Mouse (Mus musculus) testis, adult 2 months (tissue): ENCODE results near the gene Tln2. TPM values are rescaled to one million over a fixed set of nuclear protein-coding genes. Genes with fewer than 3 reads are reported as not detected.

Experiments
- H3K27ac ChIP-seq: fragments of 200-500 bp; 2 replicates; pipeline ENCODE4 v1.5.1; 2012; ENCODE audit warnings: low read depth, low read length; ENCODE audit not compliant: control insufficient read depth, insufficient read depth
- H3K27me3 ChIP-seq: fragments of 200-500 bp; 2 replicates; pipeline ENCODE4 v1.6.1; 2012; ENCODE audit warnings: mild to moderate bottlenecking, low read length, moderate library complexity; ENCODE audit not compliant: control insufficient read depth, insufficient read depth
- H3K36me3 ChIP-seq: fragments of 200-500 bp; 2 replicates; pipeline ENCODE4 v1.6.1; 2012; ENCODE audit warnings: mild to moderate bottlenecking, low read length; ENCODE audit not compliant: control insufficient read depth, insufficient read depth
- H3K4me1 ChIP-seq: fragments of 200-500 bp; 2 replicates; pipeline ENCODE4 v1.6.1; 2012; ENCODE audit warnings: low read length; ENCODE audit not compliant: control insufficient read depth, insufficient read depth
- H3K4me3 ChIP-seq: fragments of 200-500 bp; 2 replicates; pipeline ENCODE4 v1.5.1; 2012; ENCODE audit warnings: low read depth, mild to moderate bottlenecking, low read length, moderate library complexity, mixed read lengths; ENCODE audit not compliant: control insufficient read depth
- CTCF ChIP-seq: fragments of 200-500 bp; IDR thresholded peaks from 2 replicates; pipeline ENCODE4 v1.5.1; 2012; ENCODE audit warnings: low read depth, mild to moderate bottlenecking, inconsistent platforms, low read length, moderate library complexity; ENCODE audit not compliant: control insufficient read depth, insufficient read depth, insufficient replicate concordance
- POLR2A ChIP-seq: fragments of 200-500 bp; IDR thresholded peaks from 2 replicates; pipeline ENCODE4 v1.6.1; 2012; ENCODE audit warnings: low read depth, mild to moderate bottlenecking, inconsistent platforms, low read length, moderate library complexity; ENCODE audit not compliant: control insufficient read depth
- polyA plus RNA-seq: library from polyadenylated mRNA; depleted of rRNA; stranded (reverse); fragments of >200 nt; gene quantifications from 2 replicates; pipeline ENCODE4 v1.2.3, GENCODE M21; 2012

Tln2 gene
- polyA plus RNA-seq, 1 experiment = 89.6 TPM

- Histone ChIP-seq H3K4me3 (no peak overlapping the region), H3K36me3 (no peaks in the 10 kb centered on the region), H3K27me3 (no peaks in the 10 kb centered on the region), H3K27ac (no peak overlapping the region), H3K4me1 (no peaks in the 10 kb centered on the region)
- TF ChIP-seq POLR2A = no peak
- no peak for TF ChIP-seq CTCF
Measured at GRCm38 (mm10) chr9:67541948-67542347, 17.6 kb downstream of the Tln2 start.

- no peaks in the 10 kb centered on the region for H3K27me3 ChIP-seq
- no peak overlapping the region for H3K4me3 ChIP-seq
- H3K4me1 ChIP-seq = no peaks in the 10 kb centered on the region
- TF ChIP-seq CTCF (no peak), POLR2A (no peak)
- no peaks in the 10 kb centered on the region for H3K36me3 ChIP-seq
- H3K27ac ChIP-seq = no peak overlapping the region
Measured at GRCm38 (mm10) chr9:67539776-67540706, 19.5 kb downstream of the Tln2 start.

GRCm38 (mm10) chr9:67534420-67534819, 25.1 kb downstream of the Tln2 start:
- no peak for TF ChIP-seq CTCF
- TF ChIP-seq POLR2A = no peak
- Histone ChIP-seq H3K4me3 (no peak overlapping the region), H3K36me3 (no peaks in the 10 kb centered on the region), H3K27me3 (no peaks in the 10 kb centered on the region), H3K27ac (no peak overlapping the region), H3K4me1 (no peaks in the 10 kb centered on the region)

GRCm38 (mm10) chr9:67533260-67533659, 26.2 kb downstream of the Tln2 start:
- H3K27me3 ChIP-seq = no peaks in the 10 kb centered on the region
- no peaks in the 10 kb centered on the region for H3K4me1 ChIP-seq
- no peak overlapping the region for H3K4me3 ChIP-seq
- TF ChIP-seq CTCF (no peak), POLR2A (no peak)
- no peak overlapping the region for H3K27ac ChIP-seq
- no peaks in the 10 kb centered on the region for H3K36me3 ChIP-seq

GRCm38 (mm10) chr9:67532631-67533030, 26.9 kb downstream of the Tln2 start:
- no peak for TF ChIP-seq CTCF
- TF ChIP-seq POLR2A = no peak

GRCm38 (mm10) chr9:67529600-67529999, 29.9 kb downstream of the Tln2 start:
- Histone ChIP-seq H3K4me3 (no peak overlapping the region), H3K36me3 (no peaks in the 10 kb centered on the region), H3K4me1 (no peaks in the 10 kb centered on the region), H3K27ac (no peak overlapping the region), H3K27me3 (no peaks in the 10 kb centered on the region)
- TF ChIP-seq POLR2A (no peak), CTCF (no peak)

More at GRCm38 (mm10) chr9:67532631-67533030, 26.9 kb downstream of the Tln2 start:
- no peak overlapping the region for H3K4me3 ChIP-seq
- H3K36me3 ChIP-seq = no peaks in the 10 kb centered on the region
- no peaks in the 10 kb centered on the region for H3K27me3 ChIP-seq
- no peaks in the 10 kb centered on the region for H3K4me1 ChIP-seq
- no peak overlapping the region for H3K27ac ChIP-seq

- H3K36me3 ChIP-seq = no peaks in the 10 kb centered on the region
- TF ChIP-seq POLR2A = no peak
- no peak for TF ChIP-seq CTCF
- no peak overlapping the region for H3K4me3 ChIP-seq
- H3K27me3 ChIP-seq = no peaks in the 10 kb centered on the region
- no peaks in the 10 kb centered on the region for H3K4me1 ChIP-seq
- no peak overlapping the region for H3K27ac ChIP-seq
Measured at GRCm38 (mm10) chr9:67527726-67528125, 31.8 kb downstream of the Tln2 start.
